Mouse (Mus musculus): Measurements from ENCODE around the gene Slc4a5. TPM values are rescaled to one million over a fixed set of nuclear protein-coding genes. Genes with fewer than 3 reads are reported as not detected.
A peak's percentile ranks its signal among the peaks of the same experiment; 100 is the strongest.

Slc4a5 gene
- polyA plus RNA-seq, 1 experiment from 2014 or later: 0.05 TPM

GRCm38 (mm10) chr6:83215002-83215666, 4.5 kb upstream of the Slc4a5 start:
- Histone ChIP-seq H3K9me3 (ENCODE audit: low read length) (no peaks in the 10 kb centered on the region), H3K4me3 (ENCODE audit: low read depth, low read length) (no peak overlapping the region), H3K27ac (ENCODE audit: low read depth) (no peak overlapping the region), H3K9ac (replicated peaks) (no peak overlapping the region), H3K4me1 (ENCODE audit: insufficient read depth) (no peaks in the 10 kb centered on the region), H3K36me3 (replicated peaks; ENCODE audit: insufficient read depth, low read length) (no peaks in the 10 kb centered on the region), H3K27me3 (ENCODE audit: insufficient read depth, low read length) (no peaks in the 10 kb centered on the region), H3K4me2 (ENCODE audit: low read depth, low read length) (no peak overlapping the region)
- no peak for ATAC-seq
- TF ChIP-seq CTCF (IDR thresholded peaks at IDR 0.05; ENCODE audit: low read depth): peak; percentile 89
- TF ChIP-seq EP300 (IDR thresholded peaks at IDR 0.05; ENCODE audit: low read depth): no peak
- 18% methylated on average over 7 of the region's 7 CpGs for WGBS (ENCODE audit: insufficient replicate concordance)
- DNase-seq: peak; percentile 71

GRCm38 (mm10) chr6:83231486-83231885, 11.9 kb downstream of the Slc4a5 start:
- ATAC-seq (no peak), DNase-seq (no peak)
- no peak overlapping the region for H3K9ac ChIP-seq (replicated peaks)
- no peaks in the 10 kb centered on the region for H3K9me3 ChIP-seq (ENCODE audit: low read length)
- H3K36me3 ChIP-seq (replicated peaks; ENCODE audit: insufficient read depth, low read length): no peaks in the 10 kb centered on the region
- H3K4me2 ChIP-seq (ENCODE audit: low read depth, low read length): no peak overlapping the region
- no peaks in the 10 kb centered on the region; the same call in 1 of the 2 replicates for H3K4me1 ChIP-seq (ENCODE audit: insufficient read depth)
- H3K27ac ChIP-seq (ENCODE audit: low read depth): no peak overlapping the region
- 50% methylated on average over 2 of the region's 2 CpGs for WGBS (ENCODE audit: insufficient replicate concordance)
- H3K27me3 ChIP-seq (ENCODE audit: insufficient read depth, low read length): 0 out of 2 replicates have a peak, but pooled peaks cover 7% of the 10 kb centered on the region
- no peak overlapping the region for H3K4me3 ChIP-seq (ENCODE audit: low read depth, low read length)
- TF ChIP-seq CTCF (IDR thresholded peaks at IDR 0.05; ENCODE audit: low read depth) (no peak), EP300 (IDR thresholded peaks at IDR 0.05; ENCODE audit: low read depth) (no peak)

GRCm38 (mm10) chr6:83233306-83233705, 13.7 kb downstream of the Slc4a5 start:
- 66% methylated on average over 4 of the region's 4 CpGs for WGBS (ENCODE audit: insufficient replicate concordance)
- Histone ChIP-seq H3K27me3 (ENCODE audit: insufficient read depth, low read length) (peaks cover 11% of the 10 kb centered on the region; the same call in 1 of the 2 replicates), H3K4me1 (ENCODE audit: insufficient read depth) (no peaks in the 10 kb centered on the region; the same call in 1 of the 2 replicates), H3K27ac (ENCODE audit: low read depth) (no peak overlapping the region), H3K9ac (replicated peaks) (no peak overlapping the region), H3K4me2 (ENCODE audit: low read depth, low read length) (no peak overlapping the region), H3K9me3 (ENCODE audit: low read length) (no peaks in the 10 kb centered on the region), H3K36me3 (replicated peaks; ENCODE audit: insufficient read depth, low read length) (no peaks in the 10 kb centered on the region), H3K4me3 (ENCODE audit: low read depth, low read length) (no peak overlapping the region)
- ATAC-seq (no peak), DNase-seq (no peak)
- no peak for TF ChIP-seq CTCF (IDR thresholded peaks at IDR 0.05; ENCODE audit: low read depth)

- H3K9me3 ChIP-seq (ENCODE audit: low read length): no peaks in the 10 kb centered on the region
- peaks cover 15% of the 10 kb centered on the region; the same call in 1 of the 2 replicates for H3K27me3 ChIP-seq (ENCODE audit: insufficient read depth, low read length)
- TF ChIP-seq EP300 (IDR thresholded peaks at IDR 0.05; ENCODE audit: low read depth) (no peak), CTCF (IDR thresholded peaks at IDR 0.05; ENCODE audit: low read depth) (no peak)
- H3K4me3 ChIP-seq (ENCODE audit: low read depth, low read length): no peak overlapping the region
- ATAC-seq (no peak), DNase-seq (no peak)
- H3K4me2 ChIP-seq (ENCODE audit: low read depth, low read length): peak overlapping the region; percentile 56
- no peaks in the 10 kb centered on the region; the same call in 1 of the 2 replicates for H3K4me1 ChIP-seq (ENCODE audit: insufficient read depth)
- no peak overlapping the region for H3K27ac ChIP-seq (ENCODE audit: low read depth)
- H3K36me3 ChIP-seq (replicated peaks; ENCODE audit: insufficient read depth, low read length): no peaks in the 10 kb centered on the region
- WGBS (ENCODE audit: insufficient replicate concordance): 9% methylated on average over 14 of the region's 14 CpGs
- no peak overlapping the region for H3K9ac ChIP-seq (replicated peaks)
Measured at GRCm38 (mm10) chr6:83234280-83234741, 14.7 kb downstream of the Slc4a5 start.

GRCm38 (mm10) chr6:83237123-83237522, 17.5 kb downstream of the Slc4a5 start:
- H3K36me3 ChIP-seq (replicated peaks; ENCODE audit: insufficient read depth, low read length): no peaks in the 10 kb centered on the region
- H3K4me3 ChIP-seq (ENCODE audit: low read depth, low read length): no peak overlapping the region
- H3K4me2 ChIP-seq (ENCODE audit: low read depth, low read length): no peak overlapping the region
- TF ChIP-seq EP300 (IDR thresholded peaks at IDR 0.05; ENCODE audit: low read depth) (no peak), CTCF (IDR thresholded peaks at IDR 0.05; ENCODE audit: low read depth) (no peak)
- no peak for DNase-seq
- no peaks in the 10 kb centered on the region; the same call in 1 of the 2 replicates for H3K4me1 ChIP-seq (ENCODE audit: insufficient read depth)
- no peak for ATAC-seq
- H3K9me3 ChIP-seq (ENCODE audit: low read length): no peaks in the 10 kb centered on the region
- 9% methylated on average over 5 of the region's 9 CpGs for WGBS (ENCODE audit: insufficient replicate concordance)
- no peak overlapping the region for H3K27ac ChIP-seq (ENCODE audit: low read depth)
- peaks cover 18% of the 10 kb centered on the region; the same call in 1 of the 2 replicates for H3K27me3 ChIP-seq (ENCODE audit: insufficient read depth, low read length)
- no peak overlapping the region for H3K9ac ChIP-seq (replicated peaks)

- no peak for TF ChIP-seq CTCF (IDR thresholded peaks at IDR 0.05; ENCODE audit: low read depth)
- no peak for TF ChIP-seq EP300 (IDR thresholded peaks at IDR 0.05; ENCODE audit: low read depth)
Measured at GRCm38 (mm10) chr6:83244422-83245061, 24.9 kb downstream of the Slc4a5 start.

More at GRCm38 (mm10) chr6:83244422-83245061, 24.9 kb downstream of the Slc4a5 start:
- H3K9me3 ChIP-seq (ENCODE audit: low read length): no peaks in the 10 kb centered on the region
- WGBS (ENCODE audit: insufficient replicate concordance): 67% methylated on average over 10 of the region's 10 CpGs
- no peaks in the 10 kb centered on the region for H3K36me3 ChIP-seq (replicated peaks; ENCODE audit: insufficient read depth, low read length)
- H3K27me3 ChIP-seq (ENCODE audit: insufficient read depth, low read length): peaks cover 3% of the 10 kb centered on the region; the same call in 1 of the 2 replicates
- no peak for ATAC-seq
- no peaks in the 10 kb centered on the region for H3K4me1 ChIP-seq (ENCODE audit: insufficient read depth)
- H3K9ac ChIP-seq (replicated peaks): no peak overlapping the region
- no peak for DNase-seq
- H3K4me2 ChIP-seq (ENCODE audit: low read depth, low read length): no peak overlapping the region
- H3K4me3 ChIP-seq (ENCODE audit: low read depth, low read length): no peak overlapping the region
- no peak overlapping the region for H3K27ac ChIP-seq (ENCODE audit: low read depth)
